In the genomic region with DNA sequence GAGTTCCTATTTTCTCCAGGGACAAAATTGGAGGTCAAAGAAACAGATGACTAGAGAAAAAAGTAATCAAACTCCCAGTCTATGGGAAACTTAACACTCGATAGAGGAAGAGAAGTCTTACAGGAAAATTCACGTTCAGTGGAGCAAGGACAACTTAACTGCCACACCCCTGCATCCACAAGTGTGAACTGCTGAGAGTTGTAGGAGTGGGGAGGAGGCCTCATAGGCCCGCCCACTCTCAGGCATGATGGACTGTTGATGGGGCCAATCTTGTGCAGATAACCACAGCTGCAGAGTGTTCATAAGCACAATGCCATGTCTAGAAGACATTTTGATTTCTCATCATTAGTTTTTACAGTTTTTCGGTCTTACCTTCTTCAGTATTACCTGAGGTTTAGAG, we compare ENCODE assay signal across 29 mouse cellular contexts.
DNase-seq lines count a peak whose midpoint lies in the region; ATAC-seq and TF ChIP-seq lines count a peak whose summit lies in the region.
"Had no signal": no experiment of that assay in that cellular context is flagged by ENCODE, and none has a peak within 500 bp of the region (broad histone marks: within the 10 kb centered on the region; RNA-seq: fewer than 3 reads in every experiment).

No protein-coding gene starts in this region.

- no peaks in the 10 kb centered on the region for H3K4me1 ChIP-seq in kidney, embryonic 14.5 days (ENCODE audit: control insufficient read depth, insufficient read depth, low read length)
- no peaks in the 10 kb centered on the region for H3K4me1 ChIP-seq in kidney, postnatal 0 days (replicated peaks; ENCODE audit: insufficient read depth, low read length)
- H3K4me1 ChIP-seq in kidney, adult 2 months (ENCODE audit: control insufficient read depth, insufficient read depth, low read length) = no peaks in the 10 kb centered on the region
- H3K4me1 ChIP-seq: embryonic facial prominence, embryonic 13.5 days; embryonic facial prominence, embryonic 15.5 days; forebrain, embryonic 10.5 days; forebrain, embryonic 13.5 days; forebrain, embryonic 15.5 days had no signal

- H3K27me3 ChIP-seq in kidney, embryonic 14.5 days (ENCODE audit: control insufficient read depth, insufficient read depth, low read length) = no peaks in the 10 kb centered on the region
- no peaks in the 10 kb centered on the region for H3K27me3 ChIP-seq in kidney, postnatal 0 days (ENCODE audit: insufficient read depth, low read length)
- H3K27me3 ChIP-seq in kidney, adult 2 months (replicated peaks; ENCODE audit: control insufficient read depth, insufficient read depth, low read length) = no peaks in the 10 kb centered on the region
- H3K27me3 ChIP-seq: embryonic facial prominence, embryonic 13.5 days; forebrain, embryonic 13.5 days; forebrain, embryonic 15.5 days; Patski had no signal

- H3K36me3 ChIP-seq in kidney, embryonic 14.5 days (ENCODE audit: control insufficient read depth, insufficient read depth, low read length) = no peaks in the 10 kb centered on the region
- no peaks in the 10 kb centered on the region for H3K36me3 ChIP-seq in kidney, postnatal 0 days (ENCODE audit: insufficient read depth, low read length)
- H3K36me3 ChIP-seq in kidney, adult 2 months (ENCODE audit: control insufficient read depth, insufficient read depth, low read length) = no peaks in the 10 kb centered on the region
- H3K36me3 ChIP-seq: embryonic facial prominence, embryonic 13.5 days; embryonic facial prominence, embryonic 15.5 days; forebrain, embryonic 10.5 days; forebrain, embryonic 15.5 days; G1E had no signal

- H3K9me3 ChIP-seq in kidney, embryonic 14.5 days (ENCODE audit: control insufficient read depth, low read length) = no peaks in the 10 kb centered on the region
- H3K9me3 ChIP-seq in kidney, postnatal 0 days (replicated peaks; ENCODE audit: low read length) = no peaks in the 10 kb centered on the region
- H3K9me3 ChIP-seq: embryonic facial prominence, embryonic 13.5 days; embryonic facial prominence, embryonic 15.5 days; forebrain, embryonic 10.5 days; forebrain, embryonic 13.5 days; forebrain, embryonic 15.5 days had no signal

- no peak overlapping the region for H3K4me3 ChIP-seq in kidney, embryonic 14.5 days (ENCODE audit: low read length)
- H3K4me3 ChIP-seq in kidney, postnatal 0 days (replicated peaks; ENCODE audit: low read depth, low read length) = no peak overlapping the region
- no peak overlapping the region for H3K4me3 ChIP-seq in kidney, adult 2 months (ENCODE audit: insufficient read depth, low read depth, low read length)
- H3K4me3 ChIP-seq: embryonic facial prominence, embryonic 13.5 days; embryonic facial prominence, embryonic 15.5 days; erythroblast, embryonic 14.5 days; forebrain, embryonic 10.5 days; forebrain, embryonic 13.5 days; forebrain, embryonic 15.5 days had no signal

- WGBS in kidney, embryonic 14.5 days = 53% methylated on average over 4 of the region's 4 CpGs
- 50% methylated on average over 4 of the region's 4 CpGs for WGBS in kidney, postnatal 0 days
- WGBS in kidney, adult 2 months = 63% methylated on average over 4 of the region's 4 CpGs

- TF ChIP-seq POLR2A in kidney, adult 2 months (IDR thresholded peaks at IDR 0.05; ENCODE audit: low read depth, low read length) = no peak

- H3K9ac ChIP-seq in kidney, embryonic 14.5 days (ENCODE audit: low read depth, low read length) = no peak overlapping the region
- H3K9ac ChIP-seq in kidney, postnatal 0 days (ENCODE audit: low read depth, low read length) = no peak overlapping the region
- H3K9ac ChIP-seq: embryonic facial prominence, embryonic 13.5 days; embryonic facial prominence, embryonic 15.5 days; forebrain, embryonic 13.5 days; forebrain, embryonic 15.5 days; forebrain, postnatal 0 days had no signal

- DNase-seq in kidney, postnatal 10 days = no peak
- DNase-seq in kidney, postnatal 0 days (ENCODE audit: low spot score) = peak; percentile 22
- no peak for DNase-seq in kidney, adult 2 months
- DNase-seq in R1 (ENCODE audit: low read depth, low spot score) = peak; percentile 6
- no peak for DNase-seq in adrenal gland, postnatal 4 days (ENCODE audit: low spot score in 2 of 2)
- DNase-seq in lung, postnatal 14 days = no peak
- DNase-seq: adrenal gland, adult 8-10 months; adrenal gland, postnatal 14 days; adrenal gland, postnatal 36 days; B cell, adult 2 months; cerebellum, adult 11 months; cerebellum, adult 18-20 months; cerebellum, adult 8-10 months; cerebellum, adult 9-11 months; cerebellum, postnatal 14 days; cerebellum, postnatal 36 days; embryo, embryonic 11 days; forebrain, postnatal 0 days had no signal

- no peak overlapping the region for H3K27ac ChIP-seq in kidney, embryonic 14.5 days (ENCODE audit: low read depth, low read length)
- H3K27ac ChIP-seq in kidney, postnatal 0 days = no peak overlapping the region
- H3K27ac ChIP-seq in kidney, adult 2 months (ENCODE audit: insufficient read depth, low read depth, low read length) = no peak overlapping the region
- H3K27ac ChIP-seq: embryonic facial prominence, embryonic 13.5 days; embryonic facial prominence, embryonic 15.5 days; forebrain, embryonic 10.5 days; forebrain, embryonic 13.5 days; forebrain, embryonic 15.5 days had no signal

- H3K4me2 ChIP-seq in kidney, embryonic 14.5 days (replicated peaks; ENCODE audit: low read depth, low read length) = no peak overlapping the region
- no peak overlapping the region for H3K4me2 ChIP-seq in kidney, postnatal 0 days (ENCODE audit: low read length)
- H3K4me2 ChIP-seq: embryonic facial prominence, embryonic 13.5 days; embryonic facial prominence, embryonic 15.5 days; forebrain, embryonic 13.5 days; forebrain, embryonic 15.5 days had no signal

- TF ChIP-seq CTCF in kidney, postnatal 0 days (IDR thresholded peaks at IDR 0.05; ENCODE audit: low read depth) = no peak
- no peak for TF ChIP-seq CTCF in kidney, adult 2 months (conservative IDR thresholded peaks at IDR 0.05; ENCODE audit: insufficient read depth, insufficient read length, low read depth, low read length)

- ATAC-seq in kidney, embryonic 14.5 days (ENCODE audit: low FRiP score, low TSS enrichment) = peak; percentile 55; the same call in 1 of the 2 replicates
- ATAC-seq in kidney, postnatal 0 days (replicated peaks; ENCODE audit: low FRiP score, low read depth) = no peak
- ATAC-seq: activated CD4-positive, CD25-positive, alpha-beta regulatory T cell, adult 4 months; CD4-positive, CD25-positive, alpha-beta regulatory T cell, adult 4 months; forebrain, embryonic 13.5 days; forebrain, embryonic 15.5 days; forebrain, postnatal 0 days; Patski had no signal

Comparison
In these comparisons a context has a peak if more than half of its experiments do, and no peak if none do; other contexts are left out.
1. DNase-seq: peak in kidney, postnatal 0 days (single experiment) and R1 (single experiment); none in kidney, postnatal 10 days (single experiment), kidney, adult 2 months (single experiment), adrenal gland, postnatal 4 days (0 of 2) and lung, postnatal 14 days (single experiment).